Mouse (Mus musculus) adrenal gland, adult (tissue): Measurements from ENCODE around the gene Pbx1.

Source experiments
- DNase-seq, 2 experiments: peaks; one replicate each; pipeline ENCODE4 v3.0.0; 2022 to 2023; ENCODE audit warnings: low spot score in 1 of 2; ENCODE audit not compliant: inconsistent age in 2 of 2

Pbx1 gene

GRCm38 (mm10) chr1:168426900-168427299 is 5.2 kb downstream of the Pbx1 start:
- peak in 1 of 2 experiments; percentile 82 for DNase-seq

GRCm38 (mm10) chr1:168426281-168426680 is 5.8 kb downstream of the Pbx1 start:
- no peak for DNase-seq

GRCm38 (mm10) chr1:168425017-168425705 is 6.9 kb downstream of the Pbx1 start:
- DNase-seq, result peak; percentile 49 to 81

GRCm38 (mm10) chr1:168423389-168423930 is 8.6 kb downstream of the Pbx1 start:
- peak; percentile 57 to 86 for DNase-seq

- DNase-seq, result no peak
Measured at GRCm38 (mm10) chr1:168418903-168419302, 13.2 kb downstream of the Pbx1 start.

GRCm38 (mm10) chr1:168417626-168418025 is 14.4 kb downstream of the Pbx1 start:
- peak in 1 of 2 experiments; percentile 39 for DNase-seq

- DNase-seq, result peak; percentile 65 to 80
Measured at GRCm38 (mm10) chr1:168416729-168417437, 15.2 kb downstream of the Pbx1 start.

- DNase-seq, result no peak
Measured at GRCm38 (mm10) chr1:168410611-168411010, 21.5 kb downstream of the Pbx1 start.

GRCm38 (mm10) chr1:168410054-168410453 is 22.0 kb downstream of the Pbx1 start:
- DNase-seq, result peak in 1 of 2 experiments; percentile 62

- DNase-seq, result no peak
Measured at GRCm38 (mm10) chr1:168408757-168409156, 23.3 kb downstream of the Pbx1 start.

GRCm38 (mm10) chr1:168407958-168408357 is 24.1 kb downstream of the Pbx1 start:
- DNase-seq, result no peak

GRCm38 (mm10) chr1:168406291-168406675 is 25.8 kb downstream of the Pbx1 start:
- no peak for DNase-seq

GRCm38 (mm10) chr1:168405645-168406290 is 26.3 kb downstream of the Pbx1 start:
- DNase-seq, result no peak

- DNase-seq, result no peak
Measured at GRCm38 (mm10) chr1:168403529-168403928, 28.5 kb downstream of the Pbx1 start.

GRCm38 (mm10) chr1:168402683-168403082 is 29.4 kb downstream of the Pbx1 start:
- DNase-seq, result peak in 1 of 2 experiments; percentile 52

- peak in 1 of 2 experiments; percentile 56 for DNase-seq
Measured at GRCm38 (mm10) chr1:168395523-168396159, 36.4 kb downstream of the Pbx1 start.

GRCm38 (mm10) chr1:168394535-168394934 is 37.5 kb downstream of the Pbx1 start:
- peak; percentile 60 to 78 for DNase-seq

GRCm38 (mm10) chr1:168393456-168393855 is 38.6 kb downstream of the Pbx1 start:
- peak; percentile 48 to 67 for DNase-seq

- DNase-seq, result no peak
Measured at GRCm38 (mm10) chr1:168392500-168392853, 39.6 kb downstream of the Pbx1 start.

- peak; percentile 67 to 85 for DNase-seq
Measured at GRCm38 (mm10) chr1:168391617-168392499, 40.2 kb downstream of the Pbx1 start.
